Mouse (Mus musculus): Measurements from ENCODE around the gene Kcnk3.

DNA sequence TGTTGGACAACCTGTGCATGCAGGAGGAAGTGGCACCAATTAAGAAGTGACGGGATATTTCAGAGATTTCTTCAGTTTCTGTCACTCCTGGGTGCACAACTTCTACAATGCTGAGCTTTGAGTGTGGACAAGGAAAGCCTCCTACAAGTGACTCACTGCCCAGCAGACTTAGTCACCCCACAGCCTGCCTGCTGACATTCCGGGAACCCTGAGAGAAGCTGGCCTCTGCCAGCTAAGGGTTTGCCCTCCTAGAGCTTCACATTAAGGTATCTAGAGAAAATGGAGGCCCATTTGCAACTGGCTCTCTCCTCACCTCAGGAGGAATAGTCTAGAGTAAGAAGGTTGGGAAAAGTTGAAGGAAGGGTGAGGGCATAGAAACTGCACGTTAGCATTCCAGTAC lies 63.6 kb downstream of the Kcnk3 start:
- TF ChIP-seq CTCF (conservative IDR thresholded peaks at IDR 0.05; ENCODE audit: low read length) (no peak), POU5F1 (IDR thresholded peaks at IDR 0.05; ENCODE audit: borderline replicate concordance, low read length) (no peak), NANOG (IDR thresholded peaks at IDR 0.05; ENCODE audit: borderline replicate concordance, low read length) (no peak)

Data from E14TG2a.4 (cell line).